Mouse (Mus musculus): Measurements from ENCODE around the gene Hnrnpul1.

DNA sequence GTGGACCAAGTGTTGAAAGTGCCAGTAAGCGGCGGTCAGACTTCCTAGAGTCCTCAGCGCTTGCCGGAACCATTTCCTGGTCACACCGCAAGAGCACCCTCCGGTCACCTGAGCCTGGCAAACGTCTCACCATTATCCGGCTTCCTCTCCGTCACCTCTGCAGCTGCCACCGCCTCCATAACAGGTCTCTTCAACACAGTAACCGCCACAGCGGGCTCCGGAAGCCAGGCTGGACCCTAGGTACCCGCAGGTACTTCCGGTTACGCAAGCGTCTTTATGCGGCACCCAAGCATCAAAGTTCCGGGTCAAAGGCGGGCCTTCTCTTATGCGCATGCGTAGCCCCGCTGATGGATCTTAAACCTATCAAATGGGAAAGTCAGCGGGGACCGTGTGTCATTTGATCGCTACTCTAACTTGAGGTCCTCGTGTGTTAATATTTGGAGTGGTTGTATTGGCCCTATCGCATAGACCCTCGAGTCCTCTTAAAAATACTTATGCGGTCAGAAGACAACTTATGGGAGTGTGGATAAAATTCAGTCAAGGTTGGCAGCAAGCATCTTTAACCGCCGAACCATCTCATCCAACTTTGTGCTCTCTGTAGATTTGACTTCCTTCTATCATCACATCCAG lies 35.7 kb downstream of the Hnrnpul1 start, which contains the start of gene Ccdc97:
- TF ChIP-seq CTCF (IDR thresholded peaks at IDR 0.05) (0 out of 2 replicates have a peak, but pooled peaks have one; percentile 5), EP300 (IDR thresholded peaks at IDR 0.05) (peak; percentile 54; the same call in 1 of the 2 replicates)

Data from lung, postnatal 0 days (tissue).